Mouse (Mus musculus): Measurements from ENCODE around the gene Rack1. TPM values are rescaled to one million over a fixed set of nuclear protein-coding genes. Genes with fewer than 3 reads are reported as not detected.

Gene Rack1
- total and polyA plus RNA-seq, 3 experiments, result 1,964 to 7,700 (median 2,188) TPM

DNA sequence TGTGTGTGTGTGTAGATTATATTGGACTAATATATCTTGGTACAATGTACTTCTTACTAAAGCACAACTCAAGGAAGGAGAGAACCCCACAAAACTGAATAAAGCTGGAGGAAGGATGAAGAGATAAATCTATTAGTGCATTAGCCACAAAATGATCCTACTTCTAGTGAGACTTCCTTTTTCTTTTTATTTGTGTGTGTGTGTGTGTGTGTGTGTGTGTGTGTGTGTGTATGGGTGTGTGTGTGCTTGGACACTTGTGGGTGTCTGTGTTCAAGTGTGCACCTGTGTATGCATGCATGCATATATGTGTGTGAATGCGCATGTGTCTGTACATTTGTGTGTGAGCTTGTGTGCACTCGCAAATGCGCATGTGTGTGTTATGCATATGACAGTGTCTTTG lies 6.9 kb upstream of the Rack1 start:
- Histone ChIP-seq H3K27me3 (ENCODE audit: insufficient read depth, low read length) (no peaks in the 10 kb centered on the region), H3K4me3 (ENCODE audit: low read depth, low read length) (no peak overlapping the region), H3K9me3 (replicated peaks) (no peaks in the 10 kb centered on the region), H3K4me1 (ENCODE audit: insufficient read depth, low read depth, low read length) (peaks cover 46% of the 10 kb centered on the region), H3K36me3 (replicated peaks) (peaks cover 15% of the 10 kb centered on the region)
- TF ChIP-seq GATA2 (IDR thresholded peaks at IDR 0.05; ENCODE audit: borderline replicate concordance, low read depth, low read length) (no peak), GATA1 (IDR thresholded peaks at IDR 0.05; ENCODE audit: borderline replicate concordance, low read length) (no peak), TAL1 (conservative IDR thresholded peaks at IDR 0.05; ENCODE audit: low read depth, low read length) (no peak), POLR2AphosphoS5 (IDR thresholded peaks at IDR 0.05; ENCODE audit: insufficient replicate concordance, low read depth, low read length) (no peak), CTCF (IDR thresholded peaks at IDR 0.05; ENCODE audit: low read depth, low read length) (no peak)
- DNase-seq (ENCODE audit: low spot score) (no peak), ATAC-seq (ENCODE audit: extremely low read depth, insufficient number of reproducible peaks, low FRiP score, poor library complexity, severe bottlenecking) (no peak)

DNA sequence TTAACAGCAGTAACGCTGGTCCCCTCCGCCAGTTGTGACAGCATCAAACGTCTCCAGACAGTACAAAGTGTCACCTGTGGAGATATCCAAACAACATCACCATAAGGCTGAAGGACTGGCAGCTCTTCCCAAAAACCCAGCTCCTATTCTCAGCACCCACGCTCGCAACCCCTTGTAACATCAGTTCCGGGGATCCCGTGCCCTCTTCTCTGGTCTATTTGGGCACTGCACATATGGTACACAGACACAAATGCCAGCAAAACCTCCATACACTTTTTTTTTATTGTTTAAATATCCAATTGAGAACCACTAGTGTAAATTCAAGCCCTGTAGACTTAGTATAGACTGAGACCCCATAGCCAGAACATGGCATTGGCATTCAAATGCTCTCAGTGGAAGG lies 4.9 kb upstream of the Rack1 start:
- no peak for TF ChIP-seq POLR2AphosphoS5 (IDR thresholded peaks at IDR 0.05; ENCODE audit: insufficient replicate concordance, low read depth, low read length)
- no peak for DNase-seq (ENCODE audit: low spot score)

DNA sequence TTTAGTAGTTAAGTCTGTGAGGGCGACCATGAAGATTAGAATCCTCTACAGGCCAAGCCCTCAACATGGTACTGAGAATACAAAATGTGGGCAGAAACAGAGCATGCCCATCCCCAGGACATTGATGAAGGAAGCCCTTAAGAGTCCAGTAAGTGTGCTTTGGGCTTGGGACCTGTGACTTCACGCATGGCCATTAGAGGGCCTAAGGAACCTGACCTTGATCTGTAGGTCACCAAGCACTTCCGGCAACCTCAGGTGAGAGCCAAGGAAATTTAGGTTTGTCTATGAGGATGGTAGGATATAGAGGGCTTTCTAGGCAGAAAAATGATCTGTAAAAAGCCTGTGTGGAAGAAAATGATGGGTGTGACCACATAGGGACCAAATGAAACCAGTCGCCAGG lies 3.8 kb upstream of the Rack1 start:
- DNase-seq (ENCODE audit: low spot score) (no peak), ATAC-seq (ENCODE audit: extremely low read depth, insufficient number of reproducible peaks, low FRiP score, poor library complexity, severe bottlenecking) (no peak)
- Histone ChIP-seq H3K36me3 (replicated peaks) (peaks cover 24% of the 10 kb centered on the region), H3K27me3 (ENCODE audit: insufficient read depth, low read length) (no peaks in the 10 kb centered on the region), H3K4me3 (ENCODE audit: low read depth, low read length) (no peak overlapping the region), H3K9me3 (replicated peaks) (no peaks in the 10 kb centered on the region), H3K4me1 (ENCODE audit: insufficient read depth, low read depth, low read length) (peaks cover 29% of the 10 kb centered on the region)
- TF ChIP-seq TAL1 (conservative IDR thresholded peaks at IDR 0.05; ENCODE audit: low read depth, low read length), result no peak
- no peak for TF ChIP-seq CTCF (IDR thresholded peaks at IDR 0.05; ENCODE audit: low read depth, low read length)
- TF ChIP-seq GATA2 (IDR thresholded peaks at IDR 0.05; ENCODE audit: borderline replicate concordance, low read depth, low read length), result no peak
- no peak for TF ChIP-seq POLR2AphosphoS5 (IDR thresholded peaks at IDR 0.05; ENCODE audit: insufficient replicate concordance, low read depth, low read length)
- TF ChIP-seq GATA1 (IDR thresholded peaks at IDR 0.05; ENCODE audit: borderline replicate concordance, low read length), result no peak

More for the DNA sequence above, 4.9 kb upstream of the Rack1 start:
- no peaks in the 10 kb centered on the region for H3K27me3 ChIP-seq (ENCODE audit: insufficient read depth, low read length)
- ATAC-seq (ENCODE audit: extremely low read depth, insufficient number of reproducible peaks, low FRiP score, poor library complexity, severe bottlenecking), result no peak
- peaks cover 15% of the 10 kb centered on the region for H3K36me3 ChIP-seq (replicated peaks)
- H3K4me3 ChIP-seq (ENCODE audit: low read depth, low read length), result no peak overlapping the region
- H3K9me3 ChIP-seq (replicated peaks), result no peaks in the 10 kb centered on the region
- H3K4me1 ChIP-seq (ENCODE audit: insufficient read depth, low read depth, low read length), result peaks cover 34% of the 10 kb centered on the region

DNA sequence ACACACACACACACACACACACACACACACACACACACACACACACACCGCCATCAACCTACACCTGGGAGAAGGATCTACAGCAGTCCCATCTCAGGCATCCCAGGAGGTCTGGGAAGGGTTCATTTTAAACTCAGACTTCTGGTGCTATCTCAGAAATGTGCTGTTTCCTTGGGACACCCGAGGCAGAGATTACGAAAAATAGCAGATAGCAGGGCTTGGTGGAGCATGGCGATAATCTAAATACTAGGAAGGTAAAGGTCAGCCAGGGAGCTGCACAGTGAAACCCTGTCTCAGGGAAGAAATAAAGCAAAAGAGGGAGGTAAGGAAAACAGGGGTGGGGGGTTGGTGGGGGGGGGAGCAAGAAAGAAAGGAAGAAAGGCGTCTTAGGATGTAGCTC lies 2.8 kb upstream of the Rack1 start:
- no peak for TF ChIP-seq GATA1 (IDR thresholded peaks at IDR 0.05; ENCODE audit: borderline replicate concordance, low read length)
- no peak for TF ChIP-seq GATA2 (IDR thresholded peaks at IDR 0.05; ENCODE audit: borderline replicate concordance, low read depth, low read length)
- H3K27me3 ChIP-seq (ENCODE audit: insufficient read depth, low read length), result no peaks in the 10 kb centered on the region
- peak overlapping the region; percentile 40; the same call in 1 of the 2 replicates for H3K4me3 ChIP-seq (ENCODE audit: low read depth, low read length)
- DNase-seq (ENCODE audit: low spot score) (no peak), ATAC-seq (ENCODE audit: extremely low read depth, insufficient number of reproducible peaks, low FRiP score, poor library complexity, severe bottlenecking) (no peak)
- peaks cover 34% of the 10 kb centered on the region for H3K36me3 ChIP-seq (replicated peaks)
- H3K9me3 ChIP-seq (replicated peaks), result no peaks in the 10 kb centered on the region
- peaks cover 32% of the 10 kb centered on the region for H3K4me1 ChIP-seq (ENCODE audit: insufficient read depth, low read depth, low read length)

DNA sequence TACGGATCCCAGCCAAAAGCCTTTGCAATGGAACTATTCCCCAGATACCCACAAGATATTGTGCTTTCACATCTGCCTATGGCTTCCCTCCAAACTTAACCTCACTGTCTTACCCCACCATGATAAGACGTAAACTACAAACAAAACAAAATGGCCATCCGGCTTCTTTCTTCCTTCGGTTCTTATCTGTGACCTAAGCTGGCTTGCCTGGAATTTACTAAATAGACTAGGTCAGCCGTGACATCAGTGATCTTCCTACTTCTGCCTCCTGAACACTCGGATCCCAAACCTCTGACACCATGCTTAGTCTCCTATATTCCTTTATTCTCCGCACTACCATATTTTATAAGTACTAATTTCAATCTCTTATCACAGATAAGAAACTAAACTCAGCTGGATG lies 1.8 kb upstream of the Rack1 start:
- H3K4me1 ChIP-seq (ENCODE audit: insufficient read depth, low read depth, low read length), result peaks cover 42% of the 10 kb centered on the region
- H3K27me3 ChIP-seq (ENCODE audit: insufficient read depth, low read length), result no peaks in the 10 kb centered on the region
- H3K4me3 ChIP-seq (ENCODE audit: low read depth, low read length), result peak overlapping the region; percentile 87
- no peak for TF ChIP-seq GATA1 (IDR thresholded peaks at IDR 0.05; ENCODE audit: borderline replicate concordance, low read length)
- TF ChIP-seq GATA2 (IDR thresholded peaks at IDR 0.05; ENCODE audit: borderline replicate concordance, low read depth, low read length), result no peak
- TF ChIP-seq TAL1 (conservative IDR thresholded peaks at IDR 0.05; ENCODE audit: low read depth, low read length), result no peak
- TF ChIP-seq CTCF (IDR thresholded peaks at IDR 0.05; ENCODE audit: low read depth, low read length), result no peak
- TF ChIP-seq POLR2AphosphoS5 (IDR thresholded peaks at IDR 0.05; ENCODE audit: insufficient replicate concordance, low read depth, low read length), result no peak
- H3K36me3 ChIP-seq (replicated peaks), result peaks cover 43% of the 10 kb centered on the region
- ATAC-seq (ENCODE audit: extremely low read depth, insufficient number of reproducible peaks, low FRiP score, poor library complexity, severe bottlenecking) (no peak), DNase-seq (ENCODE audit: low spot score) (no peak)
- no peaks in the 10 kb centered on the region for H3K9me3 ChIP-seq (replicated peaks)

DNA sequence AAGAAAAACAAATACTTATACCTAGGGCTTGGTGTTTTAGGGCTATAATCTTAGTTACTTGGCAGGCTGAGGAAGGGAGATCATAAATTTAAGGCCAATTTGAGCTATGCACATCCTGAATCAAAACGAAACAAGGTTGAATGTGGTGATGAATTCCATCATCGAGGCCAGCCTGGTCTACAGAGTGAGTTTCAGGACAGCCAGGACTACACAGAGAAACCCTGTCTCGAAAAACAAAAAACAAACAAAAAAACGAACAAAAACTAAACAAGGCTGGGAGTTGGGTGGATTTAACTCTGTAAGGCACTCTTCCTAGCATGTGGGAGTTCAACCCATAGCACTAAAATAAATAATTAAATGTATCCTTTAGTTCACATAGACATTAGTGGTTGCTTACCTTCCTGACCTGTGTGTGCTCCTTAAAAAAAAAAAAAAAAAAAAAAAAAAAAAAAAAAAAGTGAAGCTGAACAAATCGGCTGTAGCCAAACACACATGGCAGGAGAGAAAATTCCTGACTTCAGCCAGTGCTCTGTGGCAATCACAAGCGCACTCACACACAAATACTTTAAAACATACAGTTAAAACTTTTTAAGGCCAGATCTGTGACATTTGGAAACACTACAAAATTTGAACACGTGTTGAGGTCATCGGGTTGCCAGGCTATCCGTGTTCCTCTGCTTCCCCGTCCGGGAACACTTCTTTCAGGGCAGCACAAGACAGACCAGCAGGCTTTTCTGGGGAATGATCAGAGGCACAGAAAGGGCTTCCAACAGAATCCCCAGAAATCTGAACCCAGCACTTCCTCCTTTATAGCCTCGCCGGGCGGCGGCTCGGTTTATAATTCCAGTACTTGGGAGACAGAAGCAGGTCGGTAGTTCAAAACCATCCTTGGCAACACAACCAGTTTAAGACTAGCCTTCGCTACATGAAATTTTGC lies 880 bp upstream of the Rack1 start:
- no peaks in the 10 kb centered on the region for H3K9me3 ChIP-seq (replicated peaks)
- DNase-seq (ENCODE audit: low spot score) (no peak), ATAC-seq (ENCODE audit: extremely low read depth, insufficient number of reproducible peaks, low FRiP score, poor library complexity, severe bottlenecking) (no peak)
- peaks cover 48% of the 10 kb centered on the region for H3K36me3 ChIP-seq (replicated peaks)
- peak overlapping the region; percentile 87 for H3K4me3 ChIP-seq (ENCODE audit: low read depth, low read length)
- H3K4me1 ChIP-seq (ENCODE audit: insufficient read depth, low read depth, low read length), result peaks cover 51% of the 10 kb centered on the region
- TF ChIP-seq CTCF (IDR thresholded peaks at IDR 0.05; ENCODE audit: low read depth, low read length) (no peak), GATA1 (IDR thresholded peaks at IDR 0.05; ENCODE audit: borderline replicate concordance, low read length) (no peak), TAL1 (conservative IDR thresholded peaks at IDR 0.05; ENCODE audit: low read depth, low read length) (no peak), GATA2 (IDR thresholded peaks at IDR 0.05; ENCODE audit: borderline replicate concordance, low read depth, low read length) (no peak), POLR2AphosphoS5 (IDR thresholded peaks at IDR 0.05; ENCODE audit: insufficient replicate concordance, low read depth, low read length) (no peak)
- H3K27me3 ChIP-seq (ENCODE audit: insufficient read depth, low read length), result no peaks in the 10 kb centered on the region

All from G1E (cell line).